Mouse (Mus musculus) monocyte, adult 2 months (primary cell): ENCODE measurements around the gene Cd2.
A peak's percentile ranks its signal among the peaks of the same experiment; 100 is the strongest.

Experiments
- DNase-seq, 2 experiments: peaks; one replicate each; pipeline ENCODE4 v3.0.0; 2022; ENCODE audit warnings: low spot score in 2 of 2, low read depth in 1 of 2

Gene Cd2

DNA sequence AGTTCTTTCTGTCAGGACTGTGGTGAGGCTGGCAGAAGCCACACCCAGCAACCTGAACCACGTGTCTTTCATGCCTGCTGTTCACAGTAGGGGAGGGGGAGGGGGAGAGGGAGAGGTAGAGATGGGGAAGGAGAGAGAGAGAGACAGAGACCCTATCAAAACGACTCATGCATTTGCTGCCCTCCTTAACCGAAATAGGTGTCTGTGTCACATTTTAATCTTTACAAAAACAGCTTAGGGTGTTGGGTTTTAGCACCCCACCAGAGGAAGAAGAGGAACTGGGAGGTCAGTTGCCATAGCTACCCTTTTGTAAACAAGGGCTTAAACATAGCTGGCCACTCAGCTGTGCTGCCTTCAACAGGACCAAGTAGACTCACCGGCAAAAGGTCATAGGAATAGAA is at the start of gene Cd2:
Gene Cd2 (minus strand): TSS at position 29 of the 401 bp plus-strand sequence.
- DNase-seq = no peak

DNA sequence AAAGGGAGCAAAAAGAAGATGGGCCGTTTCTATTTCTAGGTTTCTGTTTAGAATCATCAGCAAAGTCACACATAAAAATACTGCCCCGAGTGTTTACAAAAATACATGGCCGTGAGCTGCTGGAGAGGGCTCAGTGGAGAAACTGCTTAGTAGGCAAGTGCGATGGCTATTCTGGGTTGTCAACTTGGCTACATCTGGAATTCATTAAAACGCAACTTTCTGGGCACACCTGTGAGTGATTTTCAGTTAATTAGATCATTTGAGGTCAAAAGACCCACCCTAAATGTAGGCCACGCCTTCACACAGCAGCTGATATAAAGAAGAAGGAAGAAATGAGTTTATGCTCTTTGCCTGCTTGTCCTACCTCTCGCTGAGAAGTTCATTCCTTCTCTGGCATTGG is 40.9 kb upstream of the Cd2 start:
- no peak for DNase-seq

DNA sequence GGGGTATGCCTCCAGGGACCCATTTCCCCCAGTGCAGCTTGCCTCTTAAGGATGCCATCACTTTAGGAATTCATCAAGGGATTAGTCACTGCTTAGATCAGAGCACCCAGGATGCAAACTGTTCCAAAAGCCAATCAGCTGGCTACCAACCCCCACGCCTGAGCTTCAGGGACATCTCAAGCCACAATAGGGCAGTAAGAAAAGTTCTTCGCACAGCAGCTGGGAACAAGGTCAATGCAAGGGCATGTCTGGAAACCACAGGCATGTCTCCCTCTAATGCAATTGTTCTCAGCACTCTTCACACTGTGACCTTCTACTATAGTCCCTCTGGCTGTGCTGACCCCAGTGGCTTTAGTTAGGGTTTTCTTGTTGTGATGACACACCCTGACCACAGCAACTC is 39.5 kb upstream of the Cd2 start:
- no peak for DNase-seq

DNA sequence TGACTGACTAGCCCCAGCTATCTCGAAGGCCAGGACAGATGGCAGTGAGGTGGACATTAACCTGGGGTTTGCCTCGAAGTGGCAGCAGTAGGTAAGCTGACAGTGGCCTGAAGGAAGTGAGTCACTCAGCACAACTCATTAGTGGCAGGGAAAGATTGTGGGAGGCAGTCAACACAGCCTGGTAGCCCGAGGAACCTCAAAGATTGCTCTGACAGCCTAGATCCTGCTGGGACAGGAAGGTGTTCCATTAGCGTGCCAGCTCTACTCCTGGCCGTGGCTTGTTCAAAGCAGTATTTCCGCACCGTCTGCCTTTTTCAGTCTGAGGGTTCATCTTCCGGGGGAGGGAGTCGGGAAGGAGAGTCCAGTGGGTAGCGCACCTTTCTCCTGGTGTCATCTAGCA is 34.7 kb upstream of the Cd2 start:
- DNase-seq = no peak

DNA sequence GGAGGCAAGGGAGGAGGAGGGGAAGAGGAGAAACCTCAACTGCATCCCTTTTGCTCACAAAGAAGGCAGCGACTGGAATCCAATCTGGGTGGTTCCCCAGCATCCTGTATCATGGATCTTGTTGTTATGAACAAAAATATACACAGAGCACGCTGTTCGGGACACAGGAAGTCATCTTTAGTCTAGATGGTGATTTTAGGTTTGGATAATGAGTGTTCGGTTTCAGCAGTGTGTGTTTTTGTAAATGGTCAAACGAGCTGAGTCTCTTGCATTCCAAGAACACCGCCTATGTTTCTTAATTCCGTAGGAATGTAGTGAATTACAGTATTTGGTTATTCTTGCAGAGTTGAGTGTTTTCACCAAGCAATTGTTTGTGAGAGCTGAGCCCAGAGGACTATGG is 33.1 kb upstream of the Cd2 start:
- DNase-seq = no peak

DNA sequence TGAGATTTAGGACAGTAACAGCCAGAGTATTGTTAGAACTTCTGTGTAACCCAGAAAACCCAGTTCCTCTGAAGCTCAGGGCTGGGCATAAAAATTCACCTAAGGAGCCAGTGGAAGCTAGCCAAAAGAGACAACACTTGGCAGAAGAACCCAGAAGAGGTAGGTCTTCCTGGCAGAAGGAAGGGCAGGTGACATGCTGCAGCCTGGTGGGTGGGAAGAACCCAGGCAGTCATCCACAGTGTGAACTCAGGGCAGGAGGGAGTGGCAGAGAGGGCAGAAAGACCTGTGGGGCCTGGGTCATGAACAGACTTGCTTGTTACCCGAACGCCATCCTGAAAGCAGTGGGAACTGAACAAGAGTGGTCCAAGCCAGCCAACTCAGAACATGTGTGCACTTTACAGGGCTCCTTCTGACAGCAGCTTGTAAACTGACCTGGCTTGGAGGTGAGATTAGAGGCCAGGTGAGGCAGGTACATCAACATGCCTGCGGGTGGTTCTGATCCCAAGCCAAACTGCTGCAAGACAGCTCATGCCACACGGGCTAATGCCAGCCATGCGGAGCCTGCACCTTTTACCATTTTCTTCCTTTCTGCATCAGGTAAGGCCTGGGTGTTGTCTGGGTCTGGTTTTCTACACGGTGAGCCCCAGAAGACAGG is 30.9 kb upstream of the Cd2 start:
- no peak for DNase-seq

DNA sequence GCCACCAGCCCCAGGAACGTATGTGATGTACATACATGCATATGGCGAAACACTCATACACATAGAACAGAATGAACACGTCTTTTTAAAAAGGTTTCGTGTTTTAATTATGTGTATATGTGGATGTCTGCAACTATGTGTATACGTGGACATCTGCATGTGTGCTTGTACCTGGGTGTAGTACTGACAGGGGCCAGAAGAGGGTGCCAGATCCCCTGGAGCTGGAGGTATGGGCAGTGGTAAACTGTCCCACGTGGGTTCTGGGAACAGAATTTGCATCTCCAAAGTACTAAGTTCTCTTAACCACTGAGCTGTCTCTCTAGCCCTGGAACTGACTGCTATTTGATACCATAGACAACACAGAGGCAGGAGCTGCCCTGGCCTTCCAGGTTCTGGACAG is 30.4 kb upstream of the Cd2 start:
- DNase-seq = no peak

DNA sequence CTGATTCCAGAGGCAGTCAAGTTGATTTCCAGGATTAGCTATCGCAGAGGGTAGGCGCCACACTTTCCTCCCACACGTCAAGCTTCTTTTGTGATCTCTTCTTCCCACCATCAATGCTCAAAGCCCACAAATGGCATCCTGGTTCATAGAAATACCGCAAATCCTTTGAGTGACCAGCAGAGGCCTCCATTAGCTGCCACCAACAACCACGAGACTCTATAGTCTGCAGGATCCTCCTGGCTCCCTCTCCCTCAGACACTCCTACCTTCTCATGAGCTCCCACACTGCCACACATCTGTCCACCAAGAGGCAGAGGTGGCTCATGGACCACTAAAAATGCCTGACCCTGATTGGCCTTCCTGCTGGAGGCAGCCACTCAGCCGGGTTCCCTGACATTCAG is 27.2 kb upstream of the Cd2 start:
- no peak for DNase-seq

DNA sequence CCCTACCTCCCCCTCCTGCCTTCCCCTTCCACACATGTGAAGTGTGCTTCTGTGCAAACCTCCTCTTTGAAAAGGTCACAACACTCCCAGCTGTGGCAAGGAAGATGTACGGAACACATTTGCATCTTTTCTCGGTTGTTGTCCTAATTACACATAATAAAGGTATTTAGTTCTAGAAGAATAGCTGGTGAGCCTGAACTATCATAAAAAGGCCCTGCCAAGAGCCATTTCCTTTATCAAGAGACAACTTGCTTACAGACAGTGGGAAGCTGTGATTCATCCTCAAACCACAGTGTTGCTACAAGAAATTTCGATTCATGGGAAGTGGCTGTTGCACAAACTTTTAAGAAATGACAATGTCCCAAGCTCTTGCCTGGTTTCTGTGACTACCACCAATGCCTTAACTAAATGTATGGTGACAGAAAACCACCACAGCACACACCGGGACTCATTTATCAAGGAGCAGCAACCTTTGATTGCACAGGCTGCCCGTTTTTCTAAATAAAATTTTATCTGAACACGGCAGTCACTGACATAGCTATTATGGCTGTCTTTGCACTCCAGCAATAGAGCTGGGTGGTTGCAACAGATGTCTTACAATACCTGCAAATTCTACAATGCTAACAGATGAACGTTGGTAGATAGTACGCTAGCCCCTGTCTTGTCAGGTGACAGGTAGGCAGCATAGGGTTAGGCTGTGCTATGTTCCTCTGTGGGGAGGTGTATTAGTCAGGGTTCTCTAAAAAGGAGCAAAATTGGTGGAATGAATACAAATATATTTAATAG is 25.7 kb upstream of the Cd2 start:
- DNase-seq = no peak

DNA sequence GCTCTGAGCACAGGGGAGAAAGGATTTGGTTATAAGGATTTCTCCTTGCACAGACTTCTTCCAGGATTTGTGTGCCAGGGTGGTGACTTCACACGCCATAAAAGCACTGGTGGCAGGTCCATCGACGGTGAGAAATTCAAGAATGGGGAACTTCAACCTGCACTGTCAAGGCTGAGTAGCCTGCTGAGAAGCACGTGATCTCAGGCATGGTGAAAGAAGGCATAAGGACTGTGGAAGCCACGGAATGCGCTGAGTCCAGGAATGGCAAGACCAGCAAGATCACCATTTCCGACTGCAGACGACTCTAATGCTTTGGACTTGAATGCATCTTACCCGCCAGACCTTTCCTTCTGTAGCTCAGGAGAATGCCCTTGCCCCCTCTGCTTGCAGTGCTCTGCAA is 23.2 kb upstream of the Cd2 start:
- no peak for DNase-seq

DNA sequence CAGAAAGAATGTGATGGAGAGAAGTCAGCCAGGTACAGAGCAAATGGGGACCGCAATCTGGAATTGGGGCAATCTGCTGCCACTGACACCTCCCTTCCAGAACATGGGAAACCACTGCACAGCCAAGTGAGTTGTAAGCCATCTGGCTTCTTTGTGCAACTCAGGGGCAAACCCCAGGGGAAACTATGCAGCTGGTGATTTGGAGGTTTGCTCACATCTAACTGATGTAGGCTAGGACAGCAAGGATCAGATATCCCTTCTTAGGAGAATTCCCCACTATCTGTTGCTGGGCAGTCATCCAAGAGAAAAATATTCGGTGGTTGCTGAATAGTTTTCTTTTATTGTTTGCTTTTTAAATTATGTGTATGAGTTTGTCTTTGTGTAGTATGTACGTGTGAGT is 21.9 kb upstream of the Cd2 start:
- no peak for DNase-seq

DNA sequence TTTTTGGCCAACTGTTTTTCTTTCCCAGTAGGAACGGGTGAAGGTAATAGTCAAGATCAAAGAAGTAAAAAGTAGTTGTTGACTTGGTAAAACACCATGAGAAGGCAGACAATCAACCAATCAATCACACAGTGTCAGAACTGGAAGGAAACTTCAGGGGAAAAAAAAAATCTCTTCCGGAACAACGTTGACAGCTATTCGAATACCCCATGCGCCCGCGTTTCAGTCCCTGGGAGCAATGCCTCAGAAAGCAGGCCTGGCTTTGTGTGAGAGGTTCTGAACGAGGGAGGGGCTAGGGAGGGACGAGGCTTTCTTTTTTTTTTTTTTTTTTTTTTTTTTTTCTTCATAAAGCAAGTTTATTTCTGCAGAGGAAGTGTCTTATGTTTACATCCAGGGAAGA is 18.4 kb upstream of the Cd2 start:
- DNase-seq = no peak

DNA sequence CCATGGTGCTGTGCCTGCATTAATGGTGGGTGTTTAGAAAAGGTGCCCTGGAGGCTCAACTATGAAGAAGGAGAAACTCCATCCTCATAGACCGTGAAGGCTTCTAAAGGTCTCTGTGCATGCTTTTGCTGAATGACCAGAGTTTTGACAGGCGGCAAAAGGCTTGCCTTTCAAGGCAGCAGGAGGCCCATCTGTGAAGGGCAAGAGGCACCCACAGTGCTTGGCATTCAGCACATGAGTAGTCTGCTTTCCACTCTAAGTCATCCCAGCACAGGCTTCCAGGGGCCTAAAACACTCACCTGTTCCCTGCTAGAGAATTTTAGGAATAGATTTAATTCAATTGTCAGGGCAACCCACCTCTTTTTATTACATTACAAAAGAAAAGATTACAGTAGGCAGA is 17.3 kb upstream of the Cd2 start:
- DNase-seq = no peak

DNA sequence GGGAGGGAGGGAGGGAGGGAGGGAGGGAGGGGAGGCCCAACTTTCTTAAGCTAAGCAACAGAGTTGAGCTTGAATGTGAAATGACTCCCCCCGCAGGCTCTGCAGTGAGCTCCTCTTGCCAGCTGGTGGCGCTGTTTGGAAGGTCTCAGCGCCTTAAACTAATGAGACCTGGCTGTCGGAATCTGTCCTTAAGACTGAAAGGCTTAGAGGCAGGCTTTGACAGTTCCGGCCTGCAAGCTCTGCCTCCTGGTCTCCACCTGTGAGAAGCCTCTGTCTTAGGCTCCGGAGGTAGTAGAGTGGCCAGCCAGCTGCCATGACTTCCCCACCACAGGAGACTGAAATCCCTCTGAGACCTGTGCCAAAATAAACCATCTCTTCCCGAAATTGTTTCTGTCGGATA is 16.4 kb upstream of the Cd2 start:
- DNase-seq = no peak

DNA sequence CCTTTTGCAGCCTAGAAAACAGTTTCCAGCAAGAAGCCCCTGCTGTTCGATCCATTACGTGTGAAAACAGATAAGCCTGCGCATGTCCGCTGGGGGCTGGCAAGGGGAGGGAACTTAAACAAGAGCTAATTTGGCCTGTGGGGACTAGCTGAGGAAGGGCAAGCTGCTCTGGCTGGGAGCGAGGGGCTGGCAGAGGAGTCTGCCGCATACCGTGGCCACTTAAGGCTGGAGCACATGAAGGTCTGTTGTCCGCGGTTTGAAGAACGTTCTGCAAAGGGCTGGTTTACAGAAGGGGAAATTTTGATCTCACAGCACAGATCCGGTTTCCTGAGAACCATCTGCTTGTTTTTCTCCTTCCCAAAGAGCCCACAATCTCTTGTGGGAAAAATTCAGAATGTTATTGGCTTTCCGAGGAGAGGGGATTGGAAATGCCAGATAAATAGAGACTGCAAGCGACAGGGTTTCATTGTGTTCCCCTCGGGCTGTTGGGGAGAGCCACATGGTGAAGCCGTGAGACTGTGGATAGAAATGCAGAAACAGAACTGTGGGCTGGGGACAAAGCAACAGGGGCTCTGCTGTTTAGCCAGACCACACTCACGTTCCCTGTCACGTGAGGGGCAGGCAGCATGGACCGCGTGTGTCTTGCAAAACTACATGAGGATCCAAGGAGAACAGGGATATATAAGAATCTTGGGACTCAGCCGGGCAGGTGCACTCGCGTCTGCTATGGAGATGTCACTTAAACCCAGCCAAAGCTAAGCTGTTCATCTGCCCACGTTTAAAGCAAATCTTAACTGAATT is 12.7 kb upstream of the Cd2 start:
- no peak for DNase-seq

DNA sequence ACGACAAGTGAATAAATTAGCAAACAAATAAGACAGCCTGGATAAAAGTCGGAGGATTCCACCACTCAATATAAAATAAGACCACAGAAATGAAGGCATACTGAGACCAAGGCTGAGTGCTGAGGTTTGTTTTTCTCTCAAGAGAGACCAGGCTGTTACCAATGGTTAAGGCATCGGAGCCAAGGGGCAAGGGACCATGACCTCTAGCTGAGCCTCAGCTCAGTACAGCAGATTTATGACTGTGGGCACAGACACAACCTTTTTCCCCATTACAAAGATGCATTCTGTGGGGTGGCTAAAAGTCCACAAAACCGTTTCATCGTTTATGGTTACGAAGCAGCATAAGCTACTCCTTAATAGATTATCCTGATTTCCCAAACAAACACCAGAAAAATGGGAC is 11.9 kb upstream of the Cd2 start:
- DNase-seq = no peak

DNA sequence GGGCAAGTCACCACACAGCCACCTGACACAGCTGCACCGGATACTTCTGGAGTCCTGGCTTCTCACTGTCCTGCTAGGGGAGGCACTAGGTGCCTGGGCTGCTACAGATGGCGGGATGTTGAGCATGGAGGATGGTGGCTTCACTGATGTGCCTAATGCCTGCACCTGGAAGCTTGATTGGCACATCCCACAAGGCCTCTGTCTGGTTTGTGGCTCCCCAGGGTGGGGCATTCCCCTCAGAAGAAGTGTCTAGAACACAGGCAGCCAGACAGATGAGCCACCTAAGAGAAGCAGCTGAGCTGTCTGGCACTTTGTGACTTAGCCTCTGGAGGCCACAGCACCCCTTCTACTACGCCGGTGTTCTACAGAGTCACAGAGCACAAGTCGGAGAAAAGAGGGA is 9.5 kb upstream of the Cd2 start:
- no peak for DNase-seq

DNA sequence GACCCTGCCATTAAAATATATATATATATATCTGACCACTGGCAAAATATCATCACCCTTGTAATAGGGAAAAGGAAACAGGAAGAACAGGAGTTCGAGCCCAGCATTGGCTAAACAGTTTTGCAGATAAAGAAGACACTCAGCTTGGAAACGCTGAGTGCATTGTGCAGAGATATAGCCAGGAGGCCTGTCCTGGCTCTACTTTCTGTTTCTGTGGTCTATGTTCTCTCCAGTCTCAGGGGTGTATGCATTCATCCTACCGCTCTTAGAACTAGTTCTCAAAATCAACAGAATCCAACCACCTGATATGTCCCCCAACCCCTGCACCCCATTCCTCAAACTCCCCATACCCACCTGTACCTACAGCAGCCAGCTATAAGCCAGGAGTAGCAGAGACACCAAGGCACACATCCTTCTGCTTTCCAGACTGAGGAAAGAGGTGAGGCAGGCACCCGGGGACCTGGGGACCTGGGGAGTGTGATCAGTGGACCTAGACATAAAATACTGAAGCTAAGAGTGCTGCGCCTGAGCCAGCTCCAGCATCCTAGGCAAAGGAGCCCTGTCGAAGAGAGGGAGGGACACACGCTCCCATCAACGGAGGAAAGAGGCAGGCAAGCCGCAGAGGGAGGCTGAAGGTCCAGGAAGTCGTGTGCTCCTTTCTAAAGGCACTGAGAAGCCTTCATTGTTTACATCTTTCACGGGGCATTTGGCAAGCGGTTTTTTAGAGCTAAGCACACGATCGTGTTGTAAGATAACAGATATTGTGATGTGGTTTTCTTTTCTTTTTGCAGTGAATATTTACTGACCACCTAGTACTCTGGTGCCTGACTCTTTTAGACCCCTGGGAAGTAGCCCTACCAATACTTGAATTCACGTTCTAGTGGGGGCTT is 8.4 kb upstream of the Cd2 start:
- DNase-seq = no peak

DNA sequence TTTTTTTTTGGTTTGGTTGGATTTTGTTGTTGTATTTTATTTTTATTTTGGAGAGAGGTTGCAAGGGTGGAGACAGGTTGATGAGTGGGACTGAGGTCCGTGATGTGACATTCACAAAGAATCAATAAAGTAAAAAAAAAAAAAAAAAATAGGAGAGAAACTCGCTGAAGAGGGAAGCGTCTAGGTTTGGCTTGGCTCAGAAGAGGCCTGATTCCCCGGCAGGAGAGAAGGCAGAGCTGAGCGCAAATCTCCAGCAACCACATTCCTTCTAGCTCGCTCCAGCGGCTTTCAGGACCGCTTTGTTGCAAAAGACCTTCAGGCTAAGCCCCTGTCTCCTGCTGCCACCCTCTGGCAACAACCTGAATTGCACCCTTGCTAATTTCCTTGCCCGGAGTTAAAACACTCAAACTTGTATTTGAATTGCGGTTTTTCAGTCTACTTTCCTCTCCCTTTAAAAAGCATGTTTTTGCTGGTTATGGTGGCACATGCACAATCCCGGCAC is 7.7 kb upstream of the Cd2 start:
- DNase-seq = peak; percentile 43 to 81

DNA sequence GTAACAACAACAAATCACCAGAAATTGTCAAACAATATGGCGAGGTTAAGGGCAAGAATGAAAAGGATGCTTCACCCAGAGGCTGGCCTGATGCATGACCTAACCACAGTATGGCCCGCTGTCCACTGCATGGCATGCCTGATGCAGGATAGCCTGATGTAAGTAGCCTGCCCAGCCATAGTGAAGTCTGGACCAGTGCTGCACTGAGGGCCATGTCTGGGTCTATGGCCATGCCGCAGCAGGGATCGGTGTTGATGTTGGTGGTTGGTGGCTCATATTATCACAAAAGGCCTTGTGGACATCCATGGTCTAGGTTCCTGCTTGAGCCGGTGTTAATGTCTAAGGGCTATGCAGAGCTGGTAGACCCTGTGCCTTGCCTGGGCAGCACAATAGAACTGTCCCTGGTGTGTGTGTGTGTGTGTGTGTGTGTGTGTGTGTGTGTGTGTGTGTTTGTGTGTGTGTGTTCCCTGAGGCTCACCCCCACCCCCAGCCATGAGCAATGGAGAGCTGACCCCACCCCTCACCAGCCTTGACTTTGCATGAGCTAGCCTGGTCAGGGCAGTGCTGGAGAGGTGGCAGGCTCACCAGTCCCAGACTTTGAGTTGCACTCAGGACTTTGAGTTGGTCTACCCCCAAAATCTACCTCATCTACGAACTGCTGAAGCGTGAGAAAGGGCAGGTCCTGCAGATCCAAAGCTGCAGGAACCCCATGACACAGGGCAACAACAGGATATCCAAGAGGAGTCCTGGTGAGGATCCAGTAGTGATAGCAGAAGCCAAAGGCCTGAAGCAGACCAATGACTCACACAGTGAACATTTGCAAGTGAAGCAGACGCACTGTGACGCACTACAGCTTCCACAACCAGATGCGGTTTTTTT is 7.0 kb upstream of the Cd2 start:
- DNase-seq = no peak
